Mouse (Mus musculus) adrenal gland, postnatal 36 days (tissue): ENCODE measurements at regions not wholly inside any gene's neighbourhood (a gene's known extent, or its start where the extent isn't known, plus 50 kb on each side); places are given as distances from the start of the nearest gene placed in this dataset.

Experiments used
- DNase-seq, 2 experiments: peaks; one replicate each; pipeline ENCODE4 v3.0.0; 2021; ENCODE audit warnings: mixed read lengths in 1 of 2

DNA sequence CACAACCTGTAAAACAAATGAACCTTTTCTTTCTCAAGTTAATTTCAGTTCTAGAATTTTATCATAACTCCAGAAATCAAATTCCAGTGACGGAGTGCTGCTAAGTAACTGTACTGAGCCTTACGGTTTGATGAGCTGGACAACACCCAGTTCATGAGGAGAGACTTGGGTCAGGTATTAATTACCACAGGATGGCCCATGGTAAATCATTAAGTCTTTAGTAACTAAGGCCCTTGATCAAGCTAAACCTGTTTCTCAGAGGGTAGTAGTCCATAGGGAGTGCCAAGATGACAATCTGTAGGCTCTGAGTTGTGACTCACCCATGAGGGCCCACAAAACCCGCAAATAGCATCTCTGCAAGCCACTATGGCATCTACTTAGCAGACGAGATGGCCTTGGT lies 101.1 kb upstream of the Arhgap5 start:
- DNase-seq, result no peak

GRCm38 (mm10) chr12:52406386-52406785 lies 97.4 kb upstream of the Arhgap5 start:
- no peak for DNase-seq

GRCm38 (mm10) chr12:52408307-52408895 lies 95.4 kb upstream of the Arhgap5 start:
- DNase-seq, result no peak

DNA sequence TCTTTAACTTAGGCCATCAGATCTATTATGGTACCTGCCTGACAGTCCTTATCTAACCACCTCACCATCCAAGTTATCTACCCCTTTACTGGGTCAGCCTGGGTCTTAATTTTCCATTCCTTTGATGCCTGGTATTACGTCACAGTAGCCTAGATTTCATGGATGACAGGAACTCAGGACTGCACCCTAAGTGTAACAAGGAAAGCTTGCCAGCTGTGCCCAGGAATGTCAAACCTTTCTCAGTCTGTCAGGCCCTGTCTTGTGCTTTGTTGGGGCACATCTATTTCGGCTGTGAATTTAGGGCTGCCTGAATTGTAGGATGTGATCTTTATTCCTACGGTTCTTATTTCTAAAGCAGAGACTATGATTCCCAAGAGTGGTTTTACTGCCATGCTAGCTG lies 94.6 kb upstream of the Arhgap5 start:
- DNase-seq, result no peak

GRCm38 (mm10) chr12:52412172-52412571 lies 91.6 kb upstream of the Arhgap5 start:
- DNase-seq, result no peak

DNA sequence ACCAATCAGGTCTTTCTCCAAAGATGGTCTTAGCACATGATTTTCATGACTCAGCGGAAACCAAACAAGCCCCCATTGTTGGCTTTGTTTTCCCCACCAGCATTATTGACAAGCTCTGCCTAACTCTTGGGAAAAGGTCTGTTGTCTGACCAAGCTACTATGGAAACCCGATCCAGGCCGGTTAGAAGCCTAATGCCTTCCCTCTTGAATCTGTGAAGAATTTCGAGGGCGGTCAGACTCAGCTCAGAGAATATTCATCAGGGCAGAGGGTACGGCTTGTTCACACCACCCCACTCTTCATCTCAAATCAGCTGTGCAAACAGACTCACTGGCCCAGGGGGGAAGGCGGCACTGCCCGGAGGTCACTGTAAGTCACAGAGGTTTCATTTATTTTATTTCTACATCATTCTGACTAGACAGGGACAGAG lies 90.7 kb upstream of the Arhgap5 start:
- DNase-seq, result no peak

GRCm38 (mm10) chr12:52422729-52423128 lies 81.0 kb upstream of the Arhgap5 start:
- no peak for DNase-seq

DNA sequence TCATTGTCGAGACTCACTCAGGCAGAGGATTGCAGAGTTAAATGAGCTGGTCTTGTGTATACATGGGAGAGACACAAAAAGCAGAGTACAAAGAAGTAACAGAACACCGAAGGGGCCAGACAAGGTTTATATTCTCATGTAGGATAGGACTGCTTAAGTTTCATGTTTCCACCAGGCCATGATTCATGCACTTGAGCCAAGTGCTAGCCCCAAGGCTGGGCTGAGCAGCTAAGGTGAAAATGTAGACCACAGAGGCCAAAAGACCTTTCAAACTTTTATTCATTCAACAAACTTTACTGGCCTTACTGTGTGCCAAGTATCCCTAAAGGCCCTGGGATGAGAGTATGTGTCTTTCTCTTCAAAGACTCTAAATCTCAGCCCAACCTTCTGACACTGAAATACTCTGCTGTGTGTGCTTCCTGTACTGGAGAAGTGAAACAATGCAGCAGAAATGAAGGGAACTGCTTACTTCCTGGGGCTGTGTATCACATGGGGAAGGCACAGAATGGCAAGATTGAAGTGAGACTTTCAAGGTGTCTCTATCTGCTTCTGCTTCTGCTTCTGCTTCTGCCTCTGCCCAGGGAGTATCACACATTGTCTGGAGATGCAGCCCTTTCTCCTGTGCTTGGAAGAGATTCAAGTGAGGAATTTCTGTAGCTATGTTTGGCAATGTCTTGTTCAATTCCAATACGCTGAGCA lies 79.3 kb upstream of the Arhgap5 start:
- DNase-seq, result no peak

DNA sequence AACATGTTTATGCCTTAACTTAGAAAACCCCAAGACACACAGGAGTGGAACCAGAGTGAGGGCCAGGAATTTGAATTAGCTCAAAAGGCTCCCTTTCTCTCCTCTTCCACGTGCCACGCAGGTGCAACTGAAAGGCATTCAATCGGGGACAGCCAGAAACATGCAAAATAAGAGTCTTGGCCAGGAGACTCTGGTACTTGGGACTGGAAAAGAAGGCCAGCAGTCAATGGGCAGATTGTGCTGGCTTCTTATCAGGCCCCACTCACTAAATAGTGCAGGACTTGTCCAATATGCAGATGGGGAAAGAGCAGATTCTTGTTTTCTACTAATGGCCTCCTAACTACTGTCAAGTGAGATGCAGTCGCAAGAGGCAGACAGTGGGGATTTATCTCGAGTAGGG lies 73.8 kb upstream of the Arhgap5 start:
- DNase-seq, result no peak

DNA sequence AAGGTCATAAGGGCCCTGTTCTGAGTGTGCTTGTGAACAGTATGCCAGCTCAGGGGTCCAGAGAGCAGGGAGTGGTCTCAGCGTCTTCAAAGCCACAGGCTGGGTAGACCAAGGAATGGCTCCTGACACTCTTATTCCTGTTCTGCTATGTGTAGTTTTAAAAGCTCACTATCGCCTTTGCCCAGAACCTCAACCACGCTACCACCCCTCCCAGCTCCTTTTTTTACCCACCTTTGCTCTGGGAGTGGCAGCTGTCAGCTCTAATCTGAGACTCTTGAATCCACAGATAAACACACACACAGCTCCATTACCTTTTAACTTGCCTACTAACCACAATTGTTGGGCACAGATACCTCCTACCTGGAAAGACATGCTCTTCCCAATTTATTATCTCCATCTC lies 71.8 kb upstream of the Arhgap5 start:
- no peak for DNase-seq

DNA sequence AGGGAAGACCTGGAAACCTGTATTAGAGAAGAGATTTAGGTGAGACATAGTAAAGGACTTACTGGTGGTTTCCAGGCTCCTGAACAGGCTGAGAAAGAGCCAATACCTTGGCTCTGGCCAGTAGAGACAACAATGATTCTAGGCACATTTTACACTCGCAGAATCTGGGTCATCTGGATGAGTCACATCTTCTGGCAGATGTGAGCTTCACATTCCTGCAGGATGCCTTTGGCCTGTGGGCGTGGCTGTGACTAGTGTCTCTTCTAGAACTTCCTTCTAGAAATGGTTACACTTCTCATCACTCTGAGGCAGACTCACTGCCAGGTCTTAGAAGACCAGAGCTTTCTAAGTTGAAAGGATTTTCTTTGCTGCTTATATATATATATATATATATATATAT lies 69.8 kb upstream of the Arhgap5 start:
- DNase-seq, result peak; percentile 72 to 78

DNA sequence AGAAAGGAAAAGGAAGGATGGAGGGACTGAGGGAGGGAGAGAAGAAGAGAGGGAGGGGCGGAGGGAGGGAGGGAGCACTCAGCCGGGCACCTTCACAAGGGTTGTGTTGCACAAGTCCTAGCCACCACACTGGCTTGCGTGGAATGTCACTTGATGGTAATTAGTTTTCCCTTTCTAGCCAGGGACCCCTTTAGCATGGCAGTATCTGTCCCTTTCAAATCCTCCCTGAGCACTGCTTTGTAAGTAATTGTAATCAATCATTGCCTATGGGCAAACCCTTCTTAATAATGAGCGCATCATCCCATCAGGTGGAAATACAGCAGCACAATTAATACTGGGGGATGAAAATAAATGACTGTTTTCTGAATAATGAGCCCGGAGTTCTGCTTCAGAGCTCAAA lies 68.5 kb upstream of the Arhgap5 start:
- no peak for DNase-seq

GRCm38 (mm10) chr12:52435795-52436211 lies 68.0 kb upstream of the Arhgap5 start:
- DNase-seq, result no peak

DNA sequence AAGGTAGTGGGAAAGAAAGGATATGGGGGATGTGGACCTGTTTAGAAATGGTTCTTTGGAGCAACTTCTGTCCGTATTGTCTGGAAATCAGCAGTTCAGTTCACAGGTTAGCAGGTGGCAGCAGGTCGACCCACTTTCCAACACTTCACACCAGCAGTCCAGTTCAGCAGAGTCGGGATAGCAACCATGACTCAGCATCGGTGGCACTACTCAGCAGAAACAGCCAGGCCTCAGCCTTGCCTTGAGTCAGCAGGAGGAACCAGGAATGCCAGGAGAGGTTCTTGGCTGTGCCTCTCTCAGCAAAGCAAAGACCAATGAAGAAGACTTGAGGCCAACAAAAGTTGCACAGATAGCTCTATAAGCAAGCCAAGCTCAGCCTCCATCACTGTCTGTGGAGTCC lies 66.8 kb upstream of the Arhgap5 start:
- DNase-seq, result peak; percentile 38 to 45

GRCm38 (mm10) chr12:52439241-52439640 lies 64.5 kb upstream of the Arhgap5 start:
- peak; percentile 43 to 68 for DNase-seq

- no peak for DNase-seq
Measured at GRCm38 (mm10) chr12:52440868-52441365, 62.9 kb upstream of the Arhgap5 start.

- peak; percentile 32 to 42 for DNase-seq
Measured at GRCm38 (mm10) chr12:52442337-52442736, 61.4 kb upstream of the Arhgap5 start.

- DNase-seq, result no peak
Measured at GRCm38 (mm10) chr12:52445731-52446130, 58.0 kb upstream of the Arhgap5 start.

GRCm38 (mm10) chr12:52446501-52446900 lies 57.3 kb upstream of the Arhgap5 start:
- DNase-seq, result no peak

- no peak for DNase-seq
Measured at GRCm38 (mm10) chr12:52447482-52447881, 56.3 kb upstream of the Arhgap5 start.

GRCm38 (mm10) chr12:52448218-52448617 lies 55.6 kb upstream of the Arhgap5 start:
- peak; percentile 28 to 63 for DNase-seq

DNA sequence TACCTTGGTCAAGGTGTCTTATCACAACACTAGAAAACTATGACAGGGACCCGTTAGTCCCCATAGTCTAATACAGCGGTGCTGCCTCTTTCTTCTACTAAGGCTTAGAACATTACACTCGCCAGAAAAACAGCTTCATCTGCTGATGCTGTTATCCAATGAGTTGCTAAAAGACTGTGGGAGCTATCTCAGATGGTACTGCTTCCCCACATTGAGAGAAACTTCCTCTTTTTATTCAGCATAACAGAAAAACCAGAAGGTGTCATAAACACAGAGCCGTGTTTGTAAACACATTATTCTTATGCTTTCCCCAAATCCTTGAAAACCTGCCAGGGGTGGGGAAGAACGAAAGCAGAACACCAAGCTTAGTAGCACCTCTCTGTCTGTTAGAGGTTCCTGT lies 49.9 kb upstream of the Arhgap5 start:
- no peak for DNase-seq
